Mouse (Mus musculus) hematopoietic multipotent progenitor cell, adult 10-12 weeks (in vitro differentiated cells): ENCODE measurements around the gene Mfsd2a. TPM values are rescaled to one million over a fixed set of nuclear protein-coding genes. Genes with fewer than 3 reads are reported as not detected.

ENCODE experiments used
- polyA plus RNA-seq: library from polyadenylated mRNA; stranded (reverse); fragments of >175 nt; gene quantifications from 2 replicates; pipeline ENCODE4 v1.2.3, GENCODE M21; 2012; ENCODE audit warnings: low replicate concordance

Gene Mfsd2a
- 0.40 and 0.65 TPM in 2 replicates for polyA plus RNA-seq

DNA sequence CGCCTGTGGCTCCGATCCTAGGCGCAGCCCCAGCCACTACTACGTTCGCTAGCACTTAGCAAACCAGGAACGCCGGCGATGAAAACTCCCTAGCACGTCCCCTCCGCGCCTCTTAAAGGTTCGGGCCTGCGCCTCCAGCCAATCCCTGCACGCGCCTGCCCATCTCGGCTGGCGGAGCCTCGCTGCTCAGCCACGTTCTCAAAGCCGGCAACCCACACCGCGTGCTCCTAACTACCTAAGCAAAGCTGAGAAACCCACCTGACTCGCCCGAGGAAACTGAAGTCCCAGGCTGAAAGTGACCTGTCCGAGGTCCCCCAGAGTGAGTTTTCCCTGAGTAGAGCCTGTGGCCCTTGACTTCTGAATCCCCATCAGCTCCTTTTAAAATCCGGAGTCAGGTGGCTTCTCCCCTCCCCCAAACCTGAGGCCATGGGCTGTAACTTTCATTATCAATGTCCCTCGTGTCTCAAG lies at the start of gene Mfsd2a:
Gene Mfsd2a (minus strand): TSS at position 89 of the 468 bp plus-strand sequence.

DNA sequence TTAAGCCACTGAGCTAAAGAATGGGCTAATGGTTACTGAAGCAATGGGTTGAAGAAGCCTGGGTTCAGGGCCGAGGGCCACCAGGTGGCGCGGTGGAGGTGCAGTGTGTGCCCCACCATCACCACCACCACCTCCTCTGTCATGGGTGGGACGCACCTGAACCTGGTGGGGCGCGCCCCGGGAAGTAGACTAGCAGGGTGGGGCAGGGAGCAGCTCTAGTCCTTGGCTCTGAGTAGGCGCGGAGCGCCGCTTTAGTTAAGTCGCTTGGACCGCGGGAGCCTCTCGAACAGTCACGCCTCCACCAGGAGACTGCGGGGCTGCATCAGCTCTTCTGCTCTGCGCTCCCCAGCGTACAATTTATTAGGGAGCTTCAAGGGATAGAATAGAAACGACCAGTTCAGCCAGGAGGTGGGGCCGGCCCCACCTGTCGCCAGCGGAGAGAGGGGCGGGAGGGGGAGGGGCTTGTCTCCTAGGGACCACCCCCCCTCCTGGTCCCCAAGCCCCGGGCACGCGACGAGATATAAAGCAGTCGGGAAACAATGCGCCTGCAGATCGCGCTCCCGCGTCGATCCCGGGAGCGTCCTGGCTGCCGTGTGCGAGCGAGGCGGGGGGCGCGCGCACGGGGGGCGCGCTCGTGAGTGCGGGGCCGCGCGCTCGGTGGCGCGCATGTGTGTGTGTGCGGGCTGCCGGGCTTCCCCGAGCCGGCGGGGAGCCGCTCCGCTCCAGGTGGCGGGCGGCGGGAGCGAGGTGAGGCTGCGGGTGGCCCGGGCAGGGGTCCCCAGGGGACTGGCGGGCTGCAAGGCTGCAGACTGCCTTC lies 34.6 kb upstream of the Mfsd2a start, which contains the start of gene Mycl:
Gene Mycl (plus strand): TSS at position 249 of the 817 bp plus-strand sequence.

Other genes with a start within 250 kb of the Mfsd2a start
- gene Ppt1, start 124.9 kb downstream of the Mfsd2a start, polyA plus RNA-seq = 20.1 and 25.9 TPM in 2 replicates
- gene Cap1, start 75.1 kb downstream of the Mfsd2a start, polyA plus RNA-seq = 91.7 and 93.0 TPM in 2 replicates
- gene Mycl, start 34.5 kb upstream of the Mfsd2a start, polyA plus RNA-seq = 15.7 and 16.1 TPM in 2 replicates
- 0.92 and 3.6 TPM in 2 replicates for gene Trit1, start 55.4 kb upstream of the Mfsd2a start, polyA plus RNA-seq
- 0.09 TPM in 1 of 2 replicates, not detected in the other for gene Bmp8b, start 144.0 kb upstream of the Mfsd2a start, polyA plus RNA-seq
- not detected in 2 replicates for gene Oxct2b, start 155.1 kb upstream of the Mfsd2a start, polyA plus RNA-seq
- 2.3 and 10.4 TPM in 2 replicates for gene Ppie, start 178.8 kb upstream of the Mfsd2a start, polyA plus RNA-seq
- gene Hpcal4, start 222.0 kb upstream of the Mfsd2a start, polyA plus RNA-seq = not detected in 2 replicates
- gene Nt5c1a, start 240.3 kb upstream of the Mfsd2a start, polyA plus RNA-seq = not detected in 2 replicates